Mouse (Mus musculus): ENCODE data around the gene Gcdh.

Gcdh gene

DNA sequence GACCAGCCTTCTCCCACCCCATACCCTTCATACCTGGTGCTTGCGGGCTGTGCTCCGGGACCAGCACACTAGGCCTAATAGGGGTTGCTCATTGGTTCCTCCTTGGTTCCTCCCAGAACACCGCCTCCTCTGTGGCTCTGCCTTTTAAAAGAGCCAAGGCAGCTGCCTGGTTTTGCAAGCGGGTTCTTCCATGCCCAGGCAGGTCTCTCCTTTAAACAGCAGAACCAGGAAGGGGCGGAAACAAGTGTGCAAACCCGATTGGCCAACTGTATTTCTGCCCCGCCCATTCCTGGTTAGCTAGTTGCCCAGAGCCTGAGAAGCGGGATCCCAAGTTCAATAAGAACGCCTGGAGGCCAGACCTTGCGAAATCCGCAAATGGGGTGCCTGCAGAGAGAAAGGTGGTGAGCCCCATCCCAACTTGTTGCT, at the start of gene Gcdh:
Gene Gcdh (minus strand): TSS at position 213 of the 426 bp plus-strand sequence.
- DNase-seq (ENCODE audit: low read depth), result peak; percentile 98

GRCm38 (mm10) chr8:84937620-84938485, 44.1 kb upstream of the Gcdh start:
- DNase-seq (ENCODE audit: low read depth), result no peak

- DNase-seq (ENCODE audit: low read depth), result no peak
Observed at GRCm38 (mm10) chr8:84936962-84937546, 43.3 kb upstream of the Gcdh start, which contains the start of gene Mast1. TSS of gene Mast1 (minus strand) at chr8:84937359.

DNA sequence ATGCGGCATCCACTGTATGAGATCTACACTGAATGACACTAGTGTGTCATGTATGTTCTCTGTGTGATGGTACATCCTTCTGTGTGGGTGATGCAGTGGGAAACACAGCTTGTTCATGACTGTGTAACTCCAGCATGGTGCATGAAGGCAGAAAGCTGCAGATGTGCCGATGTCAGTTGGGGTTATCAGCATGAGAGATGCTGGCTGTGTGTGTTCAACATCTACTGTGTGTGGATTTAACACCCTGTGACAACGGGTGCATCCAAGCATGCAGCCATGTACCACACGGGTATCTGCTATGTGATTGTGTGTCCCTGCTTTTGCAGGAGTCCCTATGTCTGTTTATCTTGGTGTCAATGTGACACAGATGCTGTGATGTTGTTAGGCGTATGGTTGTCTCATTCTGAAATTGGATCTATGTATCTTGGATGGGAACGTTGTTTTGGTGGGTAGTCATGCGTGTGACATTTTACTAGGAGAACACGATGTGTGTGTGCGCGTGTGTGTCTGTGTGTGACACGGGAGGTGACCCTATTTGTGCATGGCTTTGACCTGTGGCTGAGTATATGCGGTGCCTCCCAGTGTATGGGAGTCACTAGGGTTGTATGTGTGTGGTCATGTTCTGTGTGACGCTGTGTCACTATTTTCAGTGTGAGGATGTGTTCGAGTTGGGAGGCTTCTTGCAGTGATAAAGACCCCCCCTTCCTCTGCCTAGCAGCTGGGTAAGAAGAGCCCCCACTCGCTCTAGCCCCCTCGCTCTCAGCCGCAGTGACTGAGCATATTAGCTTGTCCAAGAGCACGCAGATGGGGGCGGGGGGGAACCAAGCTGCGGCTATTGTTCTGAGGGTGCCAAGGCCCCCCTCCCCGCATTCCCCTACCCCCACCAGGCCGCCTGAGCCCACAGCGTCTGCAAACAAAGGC, 42.6 kb upstream of the Gcdh start:
- DNase-seq (ENCODE audit: low read depth), result no peak

GRCm38 (mm10) chr8:84935489-84935888, 41.8 kb upstream of the Gcdh start:
- no peak for DNase-seq (ENCODE audit: low read depth)

DNA sequence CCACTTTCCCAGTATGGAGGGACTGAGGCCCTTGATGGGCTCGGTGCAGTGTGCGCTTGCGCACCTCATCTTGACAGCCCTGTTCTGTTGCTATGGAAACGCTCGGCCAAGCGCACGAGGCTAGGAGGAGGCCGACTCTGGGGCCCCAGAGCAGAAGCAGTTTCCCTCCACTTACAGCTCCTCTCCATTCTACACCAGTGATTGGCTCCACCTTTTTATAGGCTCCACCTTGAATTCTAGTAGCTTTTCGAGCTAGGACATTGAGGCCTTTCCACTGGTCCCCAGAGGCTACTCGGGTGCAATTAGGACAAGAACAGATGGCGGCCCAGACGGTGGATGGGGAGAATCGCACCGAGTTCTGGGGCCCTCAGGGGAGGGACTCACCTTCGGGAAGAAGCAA, 41.1 kb upstream of the Gcdh start:
- DNase-seq (ENCODE audit: low read depth), result no peak

- DNase-seq (ENCODE audit: low read depth), result no peak
Observed at GRCm38 (mm10) chr8:84933767-84934559, 40.2 kb upstream of the Gcdh start.

DNA sequence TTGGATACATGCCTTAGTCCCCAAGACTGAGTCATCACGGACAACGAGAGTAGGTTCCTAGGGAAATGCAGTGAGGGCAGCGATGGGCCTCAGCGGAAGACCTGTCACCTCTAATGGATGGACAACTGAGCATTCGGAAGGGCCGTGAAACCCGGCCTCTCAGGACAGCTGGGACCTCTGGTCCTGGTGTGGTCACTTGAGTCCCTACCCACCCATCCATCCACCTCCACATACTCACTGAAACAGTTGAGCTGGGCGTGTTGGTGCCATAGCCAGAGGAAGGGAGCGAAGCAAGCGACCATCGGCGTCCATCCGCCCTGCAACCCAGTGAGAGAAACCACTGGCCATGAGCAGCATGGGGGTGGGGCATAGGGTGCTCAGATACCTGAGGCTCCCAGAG, 36.9 kb upstream of the Gcdh start:
- DNase-seq (ENCODE audit: low read depth), result no peak

DNA sequence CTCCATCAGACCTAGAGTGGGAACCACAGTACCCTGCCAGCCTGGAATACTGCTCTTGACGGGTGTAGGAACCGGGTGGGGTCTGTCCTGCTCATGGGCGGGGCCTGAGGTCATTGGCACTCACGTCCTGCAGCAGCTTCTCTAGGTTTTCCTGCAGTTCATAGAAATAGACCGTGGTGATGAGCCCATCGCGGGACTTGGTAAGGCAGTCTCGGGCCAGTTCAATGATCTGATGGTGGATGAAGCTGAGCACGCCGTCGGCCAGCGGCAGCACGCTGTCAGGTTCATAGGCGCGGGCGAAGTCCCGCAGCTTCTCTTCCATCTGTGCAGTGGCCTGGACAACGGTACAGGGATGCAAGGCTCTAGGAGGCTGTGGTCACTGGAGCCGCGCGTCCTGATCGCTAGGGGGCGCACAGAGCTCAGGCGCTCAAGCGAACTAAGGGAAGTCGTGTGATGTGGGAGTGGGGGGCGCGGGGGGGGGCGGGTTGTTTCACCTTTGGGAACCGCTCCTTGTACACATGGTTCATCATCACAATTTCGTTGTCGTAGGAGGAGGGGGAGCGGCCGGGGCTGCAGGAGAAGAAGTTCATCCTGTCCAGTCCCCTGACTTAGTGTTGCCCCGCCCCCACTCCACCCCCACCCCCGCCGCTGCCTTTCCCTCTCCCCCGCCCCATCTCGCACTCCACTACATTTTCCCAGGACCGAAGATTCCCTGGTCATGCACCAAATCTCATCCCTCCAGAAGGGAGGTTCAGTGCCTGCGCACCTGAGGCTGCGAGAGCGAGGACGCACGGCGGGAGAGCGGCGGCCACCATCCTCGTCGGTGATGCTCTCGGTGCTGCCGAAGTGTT, 35.0 kb upstream of the Gcdh start:
- no peak for DNase-seq (ENCODE audit: low read depth)

GRCm38 (mm10) chr8:84927513-84927912, 33.8 kb upstream of the Gcdh start:
- no peak for DNase-seq (ENCODE audit: low read depth)

GRCm38 (mm10) chr8:84925557-84925956, 31.8 kb upstream of the Gcdh start:
- no peak for DNase-seq (ENCODE audit: low read depth)

DNA sequence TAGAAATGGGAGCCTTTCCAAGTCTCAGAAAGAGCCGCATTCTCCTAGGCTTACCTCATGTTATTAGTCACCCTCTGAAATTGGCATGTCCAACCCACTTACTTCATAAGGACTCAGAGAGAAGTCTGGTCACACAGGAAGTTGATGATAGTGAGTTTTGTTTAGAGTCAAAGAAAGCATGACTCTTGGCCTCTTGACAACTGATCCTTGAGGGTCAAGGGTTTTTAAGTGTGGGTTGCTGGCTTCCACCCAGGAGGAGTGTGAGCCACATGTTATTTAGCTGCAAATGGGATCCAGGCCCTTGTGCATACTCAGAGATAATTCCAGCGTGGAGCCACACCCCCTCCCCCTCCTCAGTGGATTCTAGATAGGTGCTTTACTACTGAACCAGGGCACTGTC, 27.9 kb upstream of the Gcdh start:
- DNase-seq (ENCODE audit: low read depth), result no peak

- no peak for DNase-seq (ENCODE audit: low read depth)
Observed at GRCm38 (mm10) chr8:84918646-84919045, 24.9 kb upstream of the Gcdh start.

DNA sequence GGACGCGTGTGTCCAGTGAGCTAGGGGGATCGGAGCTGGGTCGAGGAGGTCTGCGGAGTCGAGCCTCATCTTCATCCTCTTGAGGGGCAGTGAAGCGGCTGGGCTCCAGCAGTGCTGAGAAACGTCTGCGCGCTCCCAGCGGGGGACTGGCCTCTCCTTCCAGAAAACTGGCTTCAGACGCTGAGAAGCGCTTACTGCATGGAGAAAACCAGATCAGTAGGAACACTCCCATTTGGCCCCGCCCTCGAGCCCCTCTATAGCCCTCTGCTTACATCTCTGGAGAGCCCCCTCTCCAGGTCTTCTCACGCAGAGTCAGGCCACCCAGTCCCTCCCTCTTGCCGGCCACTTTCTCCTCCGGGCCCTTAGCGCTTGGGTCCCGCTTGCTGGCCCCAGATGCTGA, 24.1 kb upstream of the Gcdh start:
- no peak for DNase-seq (ENCODE audit: low read depth)

DNA sequence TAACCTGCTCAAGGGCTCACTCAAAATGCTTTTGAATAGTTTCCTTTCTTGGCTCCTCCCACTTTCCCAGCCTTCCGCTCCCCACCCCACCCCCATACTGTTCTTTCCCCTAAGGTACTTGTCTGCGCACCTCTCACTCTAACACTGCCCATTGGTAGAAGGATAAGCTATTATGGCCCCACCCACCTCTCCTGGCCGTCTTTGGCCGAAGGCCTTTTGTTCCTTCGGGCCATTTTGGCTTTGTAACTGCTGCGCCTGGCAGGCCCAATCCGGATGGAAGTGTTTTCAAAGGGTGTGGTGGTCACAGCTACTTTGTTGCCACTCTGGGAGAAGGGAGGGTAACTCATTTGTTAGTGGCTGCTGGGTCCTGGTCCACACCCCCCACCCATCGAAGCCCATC, 21.5 kb upstream of the Gcdh start:
- DNase-seq (ENCODE audit: low read depth), result no peak

DNA sequence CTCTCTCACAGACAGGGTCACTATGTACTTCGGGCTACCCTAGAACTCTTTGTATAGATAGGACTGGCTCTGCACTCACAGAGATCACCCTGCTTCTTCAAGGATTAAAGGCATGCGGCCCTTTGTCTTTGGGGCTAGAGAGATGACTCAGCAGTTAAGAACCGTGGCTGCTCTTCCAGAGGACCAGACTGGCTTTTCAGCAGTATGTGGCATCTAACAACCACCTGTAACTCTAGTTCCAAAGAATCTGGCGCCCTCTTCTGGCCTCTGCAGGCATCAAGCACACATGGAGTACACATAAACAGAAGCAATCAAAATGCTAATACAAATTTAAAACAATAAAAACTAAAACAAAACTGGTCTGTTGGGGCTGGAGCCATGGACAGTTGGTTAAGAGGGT, 20.2 kb upstream of the Gcdh start:
- DNase-seq (ENCODE audit: low read depth), result peak; percentile 82

- DNase-seq (ENCODE audit: low read depth), result no peak
Observed at GRCm38 (mm10) chr8:84913502-84913900, 19.8 kb upstream of the Gcdh start.

- peak; percentile 83 for DNase-seq (ENCODE audit: low read depth)
Observed at GRCm38 (mm10) chr8:84912895-84913501, 19.3 kb upstream of the Gcdh start.

GRCm38 (mm10) chr8:84912391-84912790, 18.7 kb upstream of the Gcdh start:
- DNase-seq (ENCODE audit: low read depth), result no peak

DNA sequence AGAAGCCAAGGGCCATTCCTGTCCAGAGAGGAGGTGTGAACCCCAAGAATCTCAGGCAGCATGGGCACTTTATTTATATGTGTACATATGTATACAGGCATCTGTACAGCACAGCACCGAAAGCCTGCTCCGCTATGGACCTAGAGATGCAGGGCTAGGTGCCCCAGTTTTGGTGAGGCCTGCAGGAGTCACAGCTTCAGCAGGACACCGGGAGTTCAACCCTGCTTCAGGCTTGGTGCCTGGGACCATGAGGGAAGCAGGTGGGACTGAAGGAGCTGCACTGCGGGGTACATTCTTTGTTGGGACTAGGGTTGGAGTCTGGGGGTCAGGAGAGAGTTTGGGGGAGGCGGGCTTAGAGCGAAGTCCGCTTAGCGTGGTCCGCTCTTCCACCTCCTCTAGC, 18.1 kb upstream of the Gcdh start:
- no peak for DNase-seq (ENCODE audit: low read depth)

All from c-Kit-positive CD71-positive TER-119-negative erythroid progenitor cells, embryonic 14.5 days (primary cell).